Mouse (Mus musculus): ENCODE results near the gene Prdm10.

GRCm38 (mm10) chr9:31246421-31246820 lies 33.9 kb upstream of the Prdm10 start:
- TF ChIP-seq GATA1 (IDR thresholded peaks at IDR 0.05; ENCODE audit: borderline replicate concordance, low read length) (no peak), FLI1 (IDR thresholded peaks at IDR 0.05; ENCODE audit: low read length) (no peak)

Measured in megakaryocyte, embryonic 14.5 days (primary cell).